Mouse (Mus musculus): Measurements from ENCODE around the gene Etl4. TPM values are rescaled to one million over a fixed set of nuclear protein-coding genes. Genes with fewer than 3 reads are reported as not detected.
A peak's percentile ranks its signal among the peaks of the same experiment; 100 is the strongest.

Gene Etl4
- total and polyA plus RNA-seq, 2 experiments from 2014 or later, result 4.8 to 10.9 TPM

DNA sequence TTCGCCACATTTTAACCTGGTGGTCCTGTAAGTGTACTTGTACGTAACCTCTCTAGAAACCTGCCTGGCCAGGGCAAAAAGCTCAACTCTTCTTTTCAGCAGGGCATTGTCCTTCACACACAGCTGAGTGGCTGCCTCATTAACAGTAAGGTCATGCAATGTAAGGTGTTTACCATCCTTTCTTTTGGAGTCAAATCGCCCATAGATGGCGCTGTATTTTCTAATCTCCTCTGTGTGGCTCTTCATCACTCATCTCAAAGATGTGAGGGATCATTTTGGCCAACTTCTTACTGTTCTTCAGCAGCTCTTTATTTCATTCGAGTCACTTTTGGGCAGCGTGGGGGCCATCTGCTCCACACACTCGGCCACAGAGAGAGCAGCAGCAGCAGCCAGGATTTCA is 56.9 kb downstream of the Etl4 start:
- Histone ChIP-seq H3K27ac (ENCODE audit: low read depth, low read length) (no peak overlapping the region), H3K4me2 (ENCODE audit: low read depth, low read length, poor library complexity, severe bottlenecking) (no peak overlapping the region), H3K4me1 (ENCODE audit: insufficient read depth, low read length) (no peaks in the 10 kb centered on the region), H3K36me3 (ENCODE audit: insufficient read depth, low read length) (no peaks in the 10 kb centered on the region), H3K9ac (replicated peaks; ENCODE audit: low read length, poor library complexity, severe bottlenecking) (no peak overlapping the region), H3K27me3 (ENCODE audit: insufficient read depth, low read length) (no peaks in the 10 kb centered on the region), H3K4me3 (ENCODE audit: low read depth, low read length) (no peak overlapping the region), H3K9me3 (ENCODE audit: low read length) (no peaks in the 10 kb centered on the region)
- TF ChIP-seq CTCF (IDR thresholded peaks at IDR 0.05), result no peak
- DNase-seq (ENCODE audit: low spot score) (no peak), ATAC-seq (ENCODE audit: low FRiP score) (no peak)
- WGBS, result 63% methylated on average over 7 of the region's 7 CpGs

DNA sequence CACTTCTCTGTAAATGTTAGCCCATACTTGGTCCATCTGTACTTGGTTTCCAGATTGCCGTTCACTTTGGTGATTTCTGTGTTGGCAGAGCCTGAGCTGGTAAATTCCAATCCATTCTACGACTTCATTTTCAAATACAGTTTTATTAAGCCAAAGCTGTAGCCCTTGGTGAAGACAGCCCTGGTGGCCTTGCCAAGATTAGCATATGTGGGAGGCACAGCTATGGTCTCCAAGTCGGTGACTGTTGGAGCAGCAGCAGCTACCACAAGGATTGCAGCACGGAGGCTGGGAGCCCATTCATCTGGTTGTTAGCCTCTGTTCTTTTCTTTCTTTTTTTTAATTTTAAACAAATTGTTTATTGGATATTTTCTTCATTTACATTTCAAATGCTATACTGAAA is 128.1 kb downstream of the Etl4 start:
- no peak for TF ChIP-seq CTCF (IDR thresholded peaks at IDR 0.05)
- no peak overlapping the region for H3K4me2 ChIP-seq (ENCODE audit: low read depth, low read length, poor library complexity, severe bottlenecking)

DNA sequence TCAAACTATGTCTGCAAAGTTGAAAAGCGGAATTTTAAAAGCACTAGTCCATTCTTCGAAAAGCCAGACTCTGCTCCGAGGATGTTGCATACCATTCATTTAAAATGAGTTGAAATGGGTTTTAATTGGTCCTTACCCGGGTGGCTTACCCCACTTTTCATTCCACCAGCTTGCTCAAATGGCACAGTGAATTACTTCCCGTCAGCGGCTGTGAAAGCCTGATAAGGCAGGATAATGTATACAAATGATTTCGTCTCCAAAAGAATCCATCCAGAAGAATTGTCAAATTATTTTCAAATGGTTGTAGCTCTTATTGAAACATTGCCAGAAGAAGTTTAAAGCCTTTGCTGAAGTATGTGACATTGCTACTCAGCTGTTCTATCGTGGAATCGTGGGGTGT is 162.8 kb downstream of the Etl4 start:
- WGBS, result 58% methylated on average over 9 of the region's 9 CpGs
- DNase-seq (ENCODE audit: low spot score), result no peak

More for the DNA sequence above, 128.1 kb downstream of the Etl4 start:
- no peaks in the 10 kb centered on the region for H3K36me3 ChIP-seq (ENCODE audit: insufficient read depth, low read length)
- no peaks in the 10 kb centered on the region for H3K9me3 ChIP-seq (ENCODE audit: low read length)
- ATAC-seq (ENCODE audit: low FRiP score) (no peak), DNase-seq (ENCODE audit: low spot score) (no peak)
- WGBS, result 87% methylated on average over 4 of the region's 4 CpGs
- no peak overlapping the region for H3K27ac ChIP-seq (ENCODE audit: low read depth, low read length)
- H3K4me3 ChIP-seq (ENCODE audit: low read depth, low read length), result no peak overlapping the region
- no peak overlapping the region for H3K9ac ChIP-seq (replicated peaks; ENCODE audit: low read length, poor library complexity, severe bottlenecking)
- no peaks in the 10 kb centered on the region for H3K4me1 ChIP-seq (ENCODE audit: insufficient read depth, low read length)
- H3K27me3 ChIP-seq (ENCODE audit: insufficient read depth, low read length), result no peaks in the 10 kb centered on the region

GRCm38 (mm10) chr2:20076118-20076796 is 166.7 kb downstream of the Etl4 start:
- WGBS, result 85% methylated on average over 4 of the region's 4 CpGs
- no peak for TF ChIP-seq CTCF (IDR thresholded peaks at IDR 0.05)
- no peak for ATAC-seq (ENCODE audit: low FRiP score)

More for the DNA sequence above, 162.8 kb downstream of the Etl4 start:
- Histone ChIP-seq H3K9ac (replicated peaks; ENCODE audit: low read length, poor library complexity, severe bottlenecking) (no peak overlapping the region), H3K27ac (ENCODE audit: low read depth, low read length) (no peak overlapping the region), H3K4me1 (ENCODE audit: insufficient read depth, low read length) (no peaks in the 10 kb centered on the region), H3K4me2 (ENCODE audit: low read depth, low read length, poor library complexity, severe bottlenecking) (no peak overlapping the region), H3K4me3 (ENCODE audit: low read depth, low read length) (no peak overlapping the region), H3K36me3 (ENCODE audit: insufficient read depth, low read length) (no peaks in the 10 kb centered on the region), H3K27me3 (ENCODE audit: insufficient read depth, low read length) (no peaks in the 10 kb centered on the region), H3K9me3 (ENCODE audit: low read length) (no peaks in the 10 kb centered on the region)
- no peak for TF ChIP-seq CTCF (IDR thresholded peaks at IDR 0.05)
- no peak for ATAC-seq (ENCODE audit: low FRiP score)

GRCm38 (mm10) chr2:20084781-20085180 is 175.2 kb downstream of the Etl4 start:
- WGBS, result 84% methylated on average over 4 of the region's 4 CpGs
- DNase-seq (ENCODE audit: low spot score), result peak; percentile 2
- no peaks in the 10 kb centered on the region for H3K4me1 ChIP-seq (ENCODE audit: insufficient read depth, low read length)

More at GRCm38 (mm10) chr2:20076118-20076796, 166.7 kb downstream of the Etl4 start:
- Histone ChIP-seq H3K27ac (ENCODE audit: low read depth, low read length) (no peak overlapping the region), H3K4me3 (ENCODE audit: low read depth, low read length) (no peak overlapping the region), H3K4me1 (ENCODE audit: insufficient read depth, low read length) (no peaks in the 10 kb centered on the region), H3K27me3 (ENCODE audit: insufficient read depth, low read length) (no peaks in the 10 kb centered on the region), H3K9ac (replicated peaks; ENCODE audit: low read length, poor library complexity, severe bottlenecking) (no peak overlapping the region), H3K4me2 (ENCODE audit: low read depth, low read length, poor library complexity, severe bottlenecking) (no peak overlapping the region), H3K9me3 (ENCODE audit: low read length) (no peaks in the 10 kb centered on the region), H3K36me3 (ENCODE audit: insufficient read depth, low read length) (no peaks in the 10 kb centered on the region)
- no peak for DNase-seq (ENCODE audit: low spot score)

DNA sequence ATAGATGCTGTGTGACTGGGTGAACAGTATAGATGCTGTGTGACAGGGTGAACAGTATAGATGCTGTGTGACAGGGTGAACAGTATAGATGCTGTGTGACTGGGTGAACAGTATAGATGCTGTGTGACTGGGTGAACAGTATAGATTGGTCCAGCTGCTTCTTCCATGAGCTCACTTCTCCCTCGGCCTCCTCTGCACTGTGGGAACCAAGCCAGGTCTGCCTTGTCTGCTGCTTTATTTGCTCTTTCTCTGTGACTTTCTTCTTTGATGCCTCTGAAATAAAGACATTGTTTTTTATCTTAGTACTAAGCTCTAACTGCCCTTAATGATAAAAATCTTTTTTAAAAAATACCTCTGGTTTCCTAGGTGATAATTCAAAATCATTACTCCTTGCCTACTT is 195.9 kb downstream of the Etl4 start:
- Histone ChIP-seq H3K4me2 (ENCODE audit: low read depth, low read length, poor library complexity, severe bottlenecking) (no peak overlapping the region), H3K27ac (ENCODE audit: low read depth, low read length) (no peak overlapping the region), H3K9ac (replicated peaks; ENCODE audit: low read length, poor library complexity, severe bottlenecking) (no peak overlapping the region), H3K36me3 (ENCODE audit: insufficient read depth, low read length) (no peaks in the 10 kb centered on the region), H3K27me3 (ENCODE audit: insufficient read depth, low read length) (no peaks in the 10 kb centered on the region), H3K9me3 (ENCODE audit: low read length) (no peaks in the 10 kb centered on the region), H3K4me1 (ENCODE audit: insufficient read depth, low read length) (no peaks in the 10 kb centered on the region), H3K4me3 (ENCODE audit: low read depth, low read length) (no peak overlapping the region)
- 82% methylated on average over 1 of the region's 1 CpGs for WGBS
- ATAC-seq (ENCODE audit: low FRiP score), result no peak
- no peak for TF ChIP-seq CTCF (IDR thresholded peaks at IDR 0.05)
- no peak for DNase-seq (ENCODE audit: low spot score)

More at GRCm38 (mm10) chr2:20084781-20085180, 175.2 kb downstream of the Etl4 start:
- no peak overlapping the region for H3K27ac ChIP-seq (ENCODE audit: low read depth, low read length)
- no peak overlapping the region for H3K4me2 ChIP-seq (ENCODE audit: low read depth, low read length, poor library complexity, severe bottlenecking)
- no peaks in the 10 kb centered on the region for H3K36me3 ChIP-seq (ENCODE audit: insufficient read depth, low read length)
- no peaks in the 10 kb centered on the region for H3K9me3 ChIP-seq (ENCODE audit: low read length)
- ATAC-seq (ENCODE audit: low FRiP score), result no peak
- no peak overlapping the region for H3K9ac ChIP-seq (replicated peaks; ENCODE audit: low read length, poor library complexity, severe bottlenecking)
- H3K27me3 ChIP-seq (ENCODE audit: insufficient read depth, low read length), result no peaks in the 10 kb centered on the region
- no peak overlapping the region for H3K4me3 ChIP-seq (ENCODE audit: low read depth, low read length)
- TF ChIP-seq CTCF (IDR thresholded peaks at IDR 0.05), result no peak

All from midbrain, postnatal 0 days (tissue).